Mouse (Mus musculus) liver, adult 2 months (tissue): ENCODE data around the gene Scarf2. TPM values are rescaled to one million over a fixed set of nuclear protein-coding genes. Genes with fewer than 3 reads are reported as not detected.

Experiments used
- DNase-seq: peaks from one replicate; pipeline ENCODE4 v3.0.0-alpha.2; 2011; ENCODE audit warnings: low read depth, low spot score; ENCODE audit errors: extremely low read depth
- H3K27ac ChIP-seq: fragments of 200-500 bp; replicated peaks from 2 replicates; pipeline ENCODE4 v1.5.1; 2012; ENCODE audit warnings: low read depth, mild to moderate bottlenecking, control low read depth, inconsistent platforms, low read length; ENCODE audit not compliant: insufficient read depth
- H3K27me3 ChIP-seq: fragments of 200-500 bp; 2 replicates; pipeline ENCODE4 v1.6.1; 2012; ENCODE audit warnings: mild to moderate bottlenecking, moderate library complexity, low read length, inconsistent platforms; ENCODE audit not compliant: control insufficient read depth, insufficient read depth
- H3K36me3 ChIP-seq: fragments of 200-500 bp; 2 replicates; pipeline ENCODE4 v1.6.1; 2012; ENCODE audit warnings: low read length, inconsistent platforms; ENCODE audit not compliant: control insufficient read depth, insufficient read depth
- H3K4me1 ChIP-seq: fragments of 200-500 bp; 2 replicates; pipeline ENCODE4 v1.6.1; 2011; ENCODE audit warnings: low read length; ENCODE audit not compliant: control insufficient read depth, insufficient read depth
- H3K4me3 ChIP-seq: fragments of 200-500 bp; 2 replicates; pipeline ENCODE4 v1.5.1; 2011; ENCODE audit warnings: low read depth, mild to moderate bottlenecking, control low read depth, low read length, moderate library complexity; ENCODE audit not compliant: insufficient read depth
- H3K79me2 ChIP-seq: fragments of 200-500 bp; 2 replicates; pipeline ENCODE4 v1.6.1; 2012; ENCODE audit warnings: inconsistent platforms, mild to moderate bottlenecking, low read length, moderate library complexity; ENCODE audit not compliant: control insufficient read depth, insufficient read depth
- H3K9ac ChIP-seq: fragments of 200-500 bp; 2 replicates; pipeline ENCODE4 v1.6.1; 2012; ENCODE audit warnings: low read depth, mild to moderate bottlenecking, control low read depth, inconsistent platforms, low read length
- CTCF ChIP-seq: fragments of 200-500 bp; IDR thresholded peaks from 2 replicates; pipeline ENCODE4 v1.5.1; 2011; ENCODE audit warnings: low read depth, low read length, control low read depth
- POLR2A ChIP-seq: fragments of 200-500 bp; IDR thresholded peaks from 2 replicates; pipeline ENCODE4 v1.6.1; 2011; ENCODE audit warnings: low read length, control low read depth; ENCODE audit not compliant: insufficient read depth; ENCODE audit errors: extremely low read depth
- WGBS: fragments of 180-500 bp; shearing (Covaris S2); methylation state at CpG from one replicate; pipeline ENCODE4 v1.1.7; 2018; 5-methylcytosine and 5-hydroxymethylcytosine counted together
- polyA plus RNA-seq: library from polyadenylated mRNA; depleted of rRNA; stranded (reverse); fragments of >200 nt; gene quantifications from 2 replicates; pipeline ENCODE4 v1.2.3, GENCODE M21; 2012
- total RNA-seq: library from RNA; depleted of rRNA; stranded (reverse); fragments of >200 nt; gene quantifications from 2 replicates; pipeline ENCODE4 v1.2.3, GENCODE M21; 2014

The Scarf2 gene
- total and polyA plus RNA-seq, 2 experiments: 1.8 to 7.7 TPM

GRCm38 (mm10) chr16:17834543-17834942 lies 37.5 kb downstream of the Scarf2 start:
- no peak overlapping the region for H3K27ac ChIP-seq

GRCm38 (mm10) chr16:17835481-17835880 lies 38.4 kb downstream of the Scarf2 start:
- Histone ChIP-seq H3K4me1 (no peaks in the 10 kb centered on the region), H3K36me3 (no peaks in the 10 kb centered on the region), H3K4me3 (no peak overlapping the region), H3K9ac (no peak overlapping the region), H3K27me3 (peaks cover 18% of the 10 kb centered on the region), H3K27ac (no peak overlapping the region), H3K79me2 (no peaks in the 10 kb centered on the region)
- TF ChIP-seq CTCF: no peak
- no peak for TF ChIP-seq POLR2A
- no peak for DNase-seq
- WGBS: 41% methylated on average over 13 of the region's 13 CpGs

More at GRCm38 (mm10) chr16:17834543-17834942, 37.5 kb downstream of the Scarf2 start:
- no peak for DNase-seq
- WGBS: 52% methylated on average over 7 of the region's 7 CpGs
- Histone ChIP-seq H3K9ac (no peak overlapping the region), H3K27me3 (peaks cover 18% of the 10 kb centered on the region), H3K4me3 (no peak overlapping the region), H3K79me2 (no peaks in the 10 kb centered on the region), H3K4me1 (no peaks in the 10 kb centered on the region), H3K36me3 (no peaks in the 10 kb centered on the region)
- no peak for TF ChIP-seq CTCF
- TF ChIP-seq POLR2A: no peak

DNA sequence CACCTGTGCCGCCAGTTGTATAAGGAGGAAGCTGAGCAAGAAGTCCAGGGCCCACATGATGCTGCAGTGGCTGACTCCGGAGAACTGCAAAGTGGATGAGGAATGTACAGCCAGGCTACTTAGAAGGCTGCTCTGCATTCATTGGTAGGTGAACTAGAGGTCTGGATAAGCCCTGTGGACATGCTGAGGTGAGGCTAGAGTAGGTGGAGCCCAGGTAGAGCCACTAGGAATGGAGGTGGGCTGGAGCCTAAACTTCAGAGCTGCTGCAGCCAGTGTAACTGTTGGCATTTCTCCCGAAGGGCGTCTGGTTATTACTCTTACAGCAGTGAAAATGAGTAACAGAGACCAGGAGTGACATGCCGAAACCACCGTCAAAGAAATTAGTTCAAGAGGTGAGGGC lies 41.0 kb downstream of the Scarf2 start, which contains the start of gene Car15:
TSS of gene Car15 (minus strand) at position 314 of the 400 bp plus-strand sequence.
- H3K79me2 ChIP-seq: no peaks in the 10 kb centered on the region
- H3K27me3 ChIP-seq: peaks cover 14% of the 10 kb centered on the region
- H3K9ac ChIP-seq: no peak within 1 kb of the TSS
- 68% methylated on average over 6 of the region's 6 CpGs for WGBS
- TF ChIP-seq POLR2A: no peak
- no peak for TF ChIP-seq CTCF
- H3K36me3 ChIP-seq: peaks cover 13% of the 10 kb centered on the region
- H3K27ac ChIP-seq: no peak within 1 kb of the TSS
- DNase-seq: no peak
- no peaks in the 10 kb centered on the region for H3K4me1 ChIP-seq
- no peak within 1 kb of the TSS for H3K4me3 ChIP-seq

- H3K27me3 ChIP-seq: 0 out of 2 replicates have a peak, but pooled peaks cover 2% of the 10 kb centered on the region
- H3K9ac ChIP-seq: no peak overlapping the region
- H3K79me2 ChIP-seq: no peaks in the 10 kb centered on the region
- DNase-seq: no peak
- no peak overlapping the region for H3K4me3 ChIP-seq
- WGBS: 86% methylated on average over 4 of the region's 4 CpGs
- H3K4me1 ChIP-seq: no peaks in the 10 kb centered on the region
- peaks cover 18% of the 10 kb centered on the region for H3K36me3 ChIP-seq
- TF ChIP-seq POLR2A (no peak), CTCF (no peak)
- no peak overlapping the region for H3K27ac ChIP-seq
Measured at GRCm38 (mm10) chr16:17839976-17840375, 42.9 kb downstream of the Scarf2 start.

DNA sequence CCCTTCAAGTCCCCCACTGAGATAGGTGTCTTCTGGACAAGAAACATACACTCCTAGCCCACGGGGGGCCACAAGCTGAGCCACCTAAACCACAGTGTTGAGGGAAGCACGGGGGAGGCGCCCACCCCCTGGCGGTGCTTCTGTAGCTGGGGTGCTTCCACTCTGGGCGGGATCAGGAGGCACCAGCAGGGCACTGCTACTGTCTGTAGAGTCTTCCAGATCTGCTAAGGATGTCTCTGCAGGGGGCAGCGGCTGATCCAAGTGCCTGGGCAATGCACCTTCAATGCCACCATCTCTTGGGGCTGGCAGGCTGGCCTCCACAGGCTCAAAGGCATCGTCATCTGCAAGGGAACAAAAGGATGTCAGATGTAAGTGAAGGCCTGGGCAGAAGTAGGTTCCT lies 45.4 kb downstream of the Scarf2 start:
- Histone ChIP-seq H3K4me3 (no peak overlapping the region), H3K4me1 (no peaks in the 10 kb centered on the region), H3K36me3 (peaks cover 34% of the 10 kb centered on the region), H3K9ac (no peak overlapping the region), H3K79me2 (no peaks in the 10 kb centered on the region), H3K27ac (no peak overlapping the region), H3K27me3 (no peaks in the 10 kb centered on the region)
- DNase-seq: no peak
- WGBS: 98% methylated on average over 7 of the region's 7 CpGs
- TF ChIP-seq POLR2A (no peak), CTCF (no peak)

DNA sequence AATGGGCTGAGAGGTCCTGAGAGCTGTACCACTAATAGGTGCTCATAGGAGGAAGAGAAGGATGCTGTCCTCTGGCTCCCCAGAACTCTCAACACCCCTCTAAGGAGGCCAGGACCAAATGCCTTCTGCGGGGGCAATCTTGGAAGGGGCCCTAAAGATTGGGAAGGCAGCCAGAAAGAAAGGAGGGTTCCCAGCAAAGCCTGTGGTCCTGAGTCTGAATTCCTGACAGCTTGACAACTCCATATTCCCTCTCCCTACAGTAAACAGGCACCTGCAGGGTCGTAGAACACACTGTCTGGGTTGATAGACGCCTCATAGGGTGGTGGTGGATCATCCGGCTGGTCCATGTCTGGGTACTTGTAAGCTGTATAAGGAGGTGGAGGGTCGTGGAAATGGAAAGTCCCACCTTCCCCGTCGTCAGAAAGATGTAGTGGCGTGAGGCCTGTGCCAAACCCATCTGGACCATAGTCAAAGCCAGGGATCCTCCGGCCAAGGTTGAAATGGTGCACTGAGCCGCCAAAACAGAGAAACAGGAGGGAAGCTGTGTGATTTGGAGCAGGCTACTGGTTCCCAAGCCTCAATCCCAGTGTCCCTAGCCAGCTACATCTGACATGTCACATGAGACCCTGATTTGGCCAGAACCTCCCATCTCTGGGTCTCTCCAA lies 46.8 kb downstream of the Scarf2 start:
- TF ChIP-seq POLR2A (no peak), CTCF (no peak)
- 92% methylated on average over 10 of the region's 10 CpGs for WGBS
- Histone ChIP-seq H3K9ac (no peak overlapping the region), H3K79me2 (no peaks in the 10 kb centered on the region), H3K4me3 (no peak overlapping the region), H3K27me3 (no peaks in the 10 kb centered on the region), H3K4me1 (no peaks in the 10 kb centered on the region), H3K36me3 (peaks cover 44% of the 10 kb centered on the region), H3K27ac (no peak overlapping the region)
- DNase-seq: no peak
